Mouse (Mus musculus): ENCODE results near the gene Gm10663.
A peak's percentile ranks its signal among the peaks of the same experiment; 100 is the strongest.

Gm10663 gene

DNA sequence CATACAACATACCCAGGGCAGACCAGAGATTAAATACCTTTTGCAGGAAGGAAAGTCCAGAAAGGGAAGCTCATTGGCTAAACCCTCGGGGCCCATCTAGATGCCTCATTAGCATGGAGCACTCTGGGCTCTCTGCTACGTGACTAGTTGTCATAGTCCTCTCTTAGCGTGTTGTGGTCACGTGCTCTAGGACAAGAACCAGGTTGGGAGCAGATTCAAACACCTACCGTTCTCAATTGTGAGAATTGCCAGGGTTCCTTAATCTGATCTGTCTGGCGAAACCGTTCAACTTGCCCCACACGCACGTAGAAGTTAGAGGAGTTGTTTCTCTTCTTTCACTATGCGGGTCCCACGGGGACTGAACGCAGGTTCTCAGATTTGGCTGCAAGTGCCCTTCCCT, 13.3 kb downstream of the Gm10663 start:
- no peak for DNase-seq

DNA sequence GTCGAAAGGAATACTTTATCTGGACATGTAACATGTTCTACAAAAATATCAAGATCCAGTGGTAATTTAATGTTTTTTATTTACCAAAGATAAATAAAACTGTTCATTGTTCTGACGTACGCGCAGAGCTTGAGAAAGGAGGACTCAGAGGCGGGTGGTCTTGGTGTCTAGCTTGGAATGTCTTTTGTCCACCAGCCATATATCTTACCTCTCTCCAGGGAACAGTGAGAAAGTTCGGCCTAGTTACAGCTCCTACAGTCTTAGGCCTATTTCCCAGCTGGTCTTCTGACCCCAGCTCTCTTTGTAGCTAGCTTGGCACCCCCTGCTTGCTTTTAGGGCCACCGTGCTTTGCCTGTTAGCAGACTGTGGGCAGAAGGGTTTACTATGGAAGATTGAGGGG, 14.9 kb downstream of the Gm10663 start:
- DNase-seq: no peak

DNA sequence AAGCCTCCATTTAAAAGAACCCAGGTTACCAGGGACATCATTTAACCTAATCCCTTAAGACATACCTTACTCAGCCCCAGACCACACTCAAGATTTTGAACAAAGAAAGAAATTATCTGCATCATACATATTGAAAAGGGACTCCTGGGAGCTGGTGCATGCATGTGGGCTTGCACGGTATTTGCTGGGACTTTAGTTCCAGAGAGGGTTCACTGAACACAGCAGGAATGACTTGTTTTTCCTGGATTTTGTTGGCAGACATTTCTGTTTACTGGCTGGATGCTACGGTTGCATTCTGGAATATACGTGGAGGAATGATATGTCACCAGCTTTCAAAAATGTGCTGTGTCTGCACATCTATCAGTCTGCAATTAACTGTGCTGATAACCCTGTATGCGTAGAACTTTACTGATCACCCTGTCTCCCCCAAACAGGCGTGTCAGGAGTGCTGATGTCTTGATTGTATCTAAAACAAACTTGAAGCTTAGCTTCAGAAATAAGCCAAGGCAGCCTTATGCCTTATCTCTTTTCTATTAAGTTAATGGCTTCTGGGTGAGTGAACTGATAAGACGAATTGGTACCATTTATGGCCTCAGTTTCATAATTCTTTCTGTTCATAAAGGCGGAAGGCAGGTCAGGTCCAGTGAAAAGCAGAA, 23.1 kb downstream of the Gm10663 start:
- DNase-seq: no peak

DNA sequence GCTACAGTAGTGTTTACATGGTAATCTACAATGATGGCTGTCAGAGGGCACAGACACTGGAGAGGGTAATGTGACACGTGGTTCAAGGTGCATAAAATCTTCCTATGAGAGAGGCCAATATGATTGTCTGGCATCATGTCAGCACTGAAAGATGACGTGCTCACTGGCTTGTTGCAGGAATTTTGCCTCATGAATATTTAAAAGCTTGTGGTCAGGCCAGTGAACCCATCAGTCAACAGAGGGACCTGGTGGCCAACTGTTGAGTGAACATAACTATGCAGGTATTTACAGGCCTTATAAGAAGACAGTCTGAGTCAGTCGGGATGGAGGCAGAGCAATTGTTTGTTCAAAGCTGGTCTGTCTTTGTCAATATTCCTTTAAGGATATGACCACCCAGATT, 24.9 kb downstream of the Gm10663 start:
- no peak for DNase-seq

DNA sequence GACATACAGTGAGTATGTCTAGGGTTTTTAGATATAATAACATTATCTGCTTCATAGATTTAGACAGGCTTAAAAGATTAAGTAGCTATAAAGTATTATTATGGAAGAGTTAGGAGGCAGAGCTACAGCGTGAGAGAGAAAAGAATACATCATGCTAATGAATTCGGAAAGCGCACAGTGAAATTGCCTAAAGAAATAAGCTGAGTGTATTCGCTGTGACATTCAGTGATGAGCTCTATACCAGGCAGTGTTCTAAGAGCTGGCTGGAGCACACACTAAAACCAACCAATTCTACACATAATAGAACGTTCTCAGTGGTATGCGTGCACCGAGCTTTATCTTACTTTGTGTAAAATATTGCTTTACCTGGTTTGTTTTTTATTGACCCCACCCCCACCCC, 28.8 kb downstream of the Gm10663 start:
- no peak for DNase-seq

DNA sequence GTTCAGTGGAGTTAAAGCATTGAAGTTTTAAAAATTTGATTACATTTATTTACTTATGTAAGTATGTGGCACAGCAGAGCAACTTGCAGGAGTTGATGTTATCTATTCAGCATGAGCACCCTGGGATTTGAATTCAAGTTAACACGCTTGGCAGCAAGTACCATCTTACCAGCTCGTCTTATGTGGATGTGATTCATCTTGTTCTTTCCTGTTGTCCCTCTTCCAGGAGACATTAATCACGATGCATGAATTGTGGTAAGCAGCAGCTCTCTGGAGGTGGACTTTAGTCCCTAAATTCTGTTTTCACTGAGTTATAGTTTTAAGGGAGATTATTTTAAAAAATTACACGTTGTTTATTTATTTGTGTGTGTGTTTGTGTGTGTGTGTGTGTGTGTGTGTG, 29.2 kb downstream of the Gm10663 start:
- DNase-seq: no peak

DNA sequence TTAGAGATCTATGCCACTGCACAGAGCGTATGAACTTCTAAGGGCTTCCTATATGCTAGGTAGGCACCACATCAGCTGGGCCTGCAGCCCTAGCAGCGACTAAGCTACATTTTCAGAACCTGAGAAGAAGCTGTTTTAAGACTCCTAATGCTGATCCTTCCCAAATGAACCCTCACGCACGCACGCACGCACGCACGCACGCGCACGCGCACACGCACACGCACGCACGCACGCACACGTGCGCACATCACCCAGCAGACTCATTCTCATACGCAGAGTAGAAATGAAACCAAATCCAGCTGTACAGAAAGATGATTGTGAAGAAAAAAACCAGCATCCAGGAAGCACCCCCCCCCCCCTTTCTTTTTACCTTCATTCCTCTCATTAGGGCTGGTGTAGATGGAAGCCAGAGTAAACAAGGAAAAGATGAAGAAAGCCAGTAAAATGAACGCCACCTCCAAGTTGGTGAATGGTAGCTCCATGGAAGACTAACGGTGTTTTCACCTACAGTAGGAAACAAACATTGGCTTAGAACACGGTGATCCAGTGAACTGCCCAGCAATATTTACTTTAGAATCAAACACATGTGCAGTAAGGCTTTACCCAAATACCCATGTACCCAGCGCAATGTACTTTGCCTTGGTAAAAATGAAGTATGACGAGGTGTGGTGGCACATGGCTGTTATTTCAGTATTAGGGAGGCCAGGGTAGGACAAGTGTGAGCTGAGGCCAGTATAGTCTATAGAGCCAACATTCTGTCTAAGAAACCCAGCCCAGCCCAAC, 33.3 kb downstream of the Gm10663 start:
- DNase-seq: no peak

DNA sequence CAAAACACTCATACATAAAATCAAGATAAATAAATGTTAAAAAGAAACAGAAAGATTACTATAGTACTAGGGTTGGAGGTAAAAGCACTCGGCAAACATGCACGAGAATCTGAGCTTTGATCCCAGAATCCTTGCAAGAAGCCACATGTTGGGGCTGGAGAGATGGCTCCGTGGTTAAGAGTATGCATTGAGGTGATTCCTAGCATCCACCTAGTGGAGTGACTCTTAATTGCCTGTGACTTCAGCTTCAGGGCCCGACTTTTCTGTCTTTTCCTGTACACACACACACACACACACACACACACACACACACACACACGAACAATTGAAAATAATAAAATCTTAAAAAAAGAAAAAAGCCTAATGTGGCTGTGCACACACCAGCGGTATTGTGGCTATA, 34.1 kb downstream of the Gm10663 start:
- DNase-seq: no peak

DNA sequence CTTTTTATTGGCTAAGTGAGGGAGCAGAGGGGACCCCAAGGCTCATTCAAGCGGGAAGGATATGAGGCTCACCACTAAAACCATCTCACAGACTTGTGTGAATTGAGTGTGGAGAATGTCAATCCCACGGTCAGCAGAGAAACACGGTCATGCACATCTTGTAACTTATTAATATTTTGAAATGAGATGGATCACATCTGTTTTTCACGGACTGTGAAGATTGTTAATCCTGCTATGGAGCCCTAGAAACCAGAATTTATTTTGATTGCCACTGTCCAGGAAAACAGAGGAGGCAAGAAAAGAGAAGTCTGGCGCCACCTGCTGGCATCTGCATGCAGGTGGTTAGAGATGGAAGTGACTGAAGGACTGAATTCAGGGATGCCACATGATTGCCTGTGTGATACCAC, 35.5 kb downstream of the Gm10663 start:
- DNase-seq: peak; percentile 71

DNA sequence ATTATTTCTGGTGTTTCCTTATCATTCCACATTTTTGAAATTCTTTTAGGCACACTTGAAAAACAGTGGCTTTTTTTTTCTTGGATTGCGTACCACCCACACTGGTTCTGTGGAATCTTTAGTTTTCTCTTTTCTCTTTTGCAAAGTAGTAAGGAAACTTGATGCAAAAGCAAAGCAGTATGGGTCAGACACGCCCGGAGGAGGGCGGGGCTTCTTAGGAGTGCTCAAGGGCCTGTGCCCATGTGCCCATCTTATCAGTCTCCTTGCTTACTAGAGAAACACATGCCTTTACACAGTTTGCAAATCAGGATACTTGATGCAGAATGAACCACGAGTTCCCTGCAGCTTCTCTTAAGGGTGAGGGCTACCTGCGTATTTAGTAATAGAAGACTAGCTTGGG, 37.3 kb downstream of the Gm10663 start:
- DNase-seq: no peak

DNA sequence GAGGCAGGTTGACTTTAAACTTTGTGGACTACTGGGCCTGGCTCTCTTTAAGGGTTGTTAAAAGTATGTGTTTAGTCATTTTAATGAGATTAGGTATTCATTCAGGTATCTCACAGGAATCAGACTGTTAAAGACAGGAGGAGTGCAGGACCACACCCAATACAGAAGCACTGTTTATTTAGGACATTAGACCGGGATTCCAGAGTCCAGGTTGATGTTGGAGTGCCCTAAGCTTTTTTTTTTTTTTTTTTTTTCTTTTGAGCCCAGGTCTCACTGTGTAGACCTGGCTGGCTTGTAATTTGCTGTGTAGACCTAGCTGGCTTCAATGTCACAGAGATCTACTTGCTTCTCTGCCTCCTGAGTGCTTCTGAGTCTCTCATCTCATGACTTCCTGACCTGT, 51.2 kb downstream of the Gm10663 start:
- no peak for DNase-seq

DNA sequence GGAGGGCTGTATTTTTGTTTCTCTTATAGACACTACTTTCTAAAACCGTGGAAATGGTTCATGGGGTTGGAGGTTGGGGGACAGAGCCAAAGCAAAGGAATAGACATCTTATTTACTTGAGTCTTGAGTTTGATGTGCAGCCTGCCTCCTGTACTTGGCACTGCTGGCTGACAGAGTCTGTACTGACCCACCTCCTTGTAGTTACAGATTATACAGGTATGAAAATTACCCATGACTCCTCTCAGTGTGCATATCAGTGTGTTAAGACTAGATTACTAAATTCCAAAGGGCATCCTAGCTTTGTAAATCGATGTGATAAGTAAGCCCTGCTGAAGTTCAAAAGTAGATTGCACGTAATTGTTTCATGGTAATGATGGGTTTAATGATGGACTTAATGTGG, 51.6 kb downstream of the Gm10663 start:
- DNase-seq: no peak

Measured in thymus, postnatal 4 days (tissue).